Mouse (Mus musculus) B cell, adult 2 months (primary cell): ENCODE results near the gene Clcf1.

Experiments
- DNase-seq, 2 experiments: peaks; one replicate each; pipeline ENCODE4 v3.0.0; 2022

Gene Clcf1

DNA sequence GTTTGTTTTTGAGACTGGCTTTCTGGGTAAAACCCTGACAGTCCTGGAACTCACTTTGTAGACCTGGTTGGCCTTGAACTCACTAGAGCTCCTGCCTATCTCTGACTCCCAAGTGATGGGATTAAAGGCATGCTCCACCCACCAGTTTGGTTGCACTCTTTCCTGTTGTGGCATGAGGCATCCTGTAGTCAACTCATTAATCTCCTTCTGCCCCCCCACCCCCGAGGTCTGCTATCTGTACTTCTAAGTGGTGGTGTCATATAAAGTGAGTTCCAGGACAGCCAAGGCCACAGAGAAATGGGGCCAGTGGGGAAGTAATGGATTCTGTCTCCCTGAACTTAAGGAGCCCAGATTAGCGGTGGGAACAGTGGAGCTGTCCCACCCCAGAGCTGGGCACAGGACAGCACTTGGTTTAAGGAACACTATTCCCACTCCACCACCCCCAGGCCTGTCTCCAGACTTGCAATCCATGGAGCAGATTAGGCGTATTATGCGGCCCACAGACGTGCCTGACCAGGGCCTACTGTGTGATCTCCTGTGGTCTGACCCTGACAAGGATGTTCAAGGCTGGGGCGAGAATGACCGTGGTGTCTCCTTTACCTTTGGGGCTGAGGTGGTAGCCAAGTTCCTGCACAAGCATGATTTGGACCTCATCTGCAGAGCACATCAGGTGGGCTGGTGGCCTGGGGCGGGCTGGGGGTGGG is 19.9 kb upstream of the Clcf1 start:
- DNase-seq: no peak

DNA sequence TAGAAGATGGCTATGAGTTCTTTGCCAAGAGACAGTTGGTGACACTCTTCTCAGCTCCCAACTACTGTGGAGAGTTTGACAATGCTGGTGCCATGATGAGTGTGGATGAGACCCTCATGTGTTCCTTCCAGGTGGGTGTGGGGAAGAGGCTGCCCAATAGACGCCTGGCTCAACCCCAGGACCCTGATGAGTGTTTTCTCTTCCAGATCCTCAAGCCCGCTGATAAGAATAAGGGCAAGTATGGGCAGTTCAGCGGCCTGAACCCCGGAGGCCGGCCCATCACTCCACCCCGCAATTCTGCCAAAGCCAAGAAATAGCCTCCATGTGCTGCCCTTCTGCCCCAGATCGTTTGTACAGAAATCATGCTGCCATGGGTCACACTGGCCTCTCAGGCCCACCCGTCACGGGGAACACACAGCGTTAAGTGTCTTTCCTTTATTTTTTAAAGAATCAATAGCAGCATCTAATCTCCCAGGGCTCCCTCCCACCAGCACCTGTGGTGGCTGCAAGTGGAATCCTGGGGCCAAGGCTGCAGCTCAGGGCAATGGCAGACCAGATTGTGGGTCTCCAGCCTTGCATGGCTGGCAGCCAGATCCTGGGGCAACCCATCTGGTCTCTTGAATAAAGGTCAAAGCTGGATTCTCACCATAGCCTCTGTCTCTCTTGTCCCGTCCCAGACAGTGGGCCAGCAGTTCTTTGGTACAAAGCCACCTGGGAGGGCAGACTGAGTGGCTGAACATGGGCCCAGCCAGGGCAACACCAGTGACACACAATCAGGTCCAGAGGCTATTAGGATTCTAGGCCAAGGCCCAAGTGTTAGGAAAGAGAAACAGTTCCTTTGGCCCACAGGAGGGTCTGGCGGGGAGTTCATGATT is 19.0 kb upstream of the Clcf1 start:
- no peak for DNase-seq

DNA sequence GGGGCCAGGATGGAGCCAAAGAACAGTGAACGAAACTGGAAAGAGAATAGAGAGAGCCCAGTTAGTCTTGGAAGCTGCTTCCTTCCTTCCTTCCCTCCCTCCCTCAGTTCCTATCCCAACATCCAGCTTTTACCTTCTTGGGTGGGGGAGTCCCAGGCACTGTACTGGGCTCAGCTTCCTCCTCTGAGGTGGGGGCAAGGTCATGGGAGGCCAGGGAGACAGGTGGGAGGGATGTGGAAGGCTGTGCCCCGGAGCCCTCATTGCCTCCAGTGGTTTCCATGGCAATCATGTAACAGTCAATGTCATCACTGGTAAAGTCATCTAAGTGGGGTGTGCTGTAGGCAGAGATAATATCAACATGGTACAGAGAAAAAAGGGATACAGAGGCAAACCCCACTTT is 18.0 kb upstream of the Clcf1 start:
- no peak for DNase-seq

DNA sequence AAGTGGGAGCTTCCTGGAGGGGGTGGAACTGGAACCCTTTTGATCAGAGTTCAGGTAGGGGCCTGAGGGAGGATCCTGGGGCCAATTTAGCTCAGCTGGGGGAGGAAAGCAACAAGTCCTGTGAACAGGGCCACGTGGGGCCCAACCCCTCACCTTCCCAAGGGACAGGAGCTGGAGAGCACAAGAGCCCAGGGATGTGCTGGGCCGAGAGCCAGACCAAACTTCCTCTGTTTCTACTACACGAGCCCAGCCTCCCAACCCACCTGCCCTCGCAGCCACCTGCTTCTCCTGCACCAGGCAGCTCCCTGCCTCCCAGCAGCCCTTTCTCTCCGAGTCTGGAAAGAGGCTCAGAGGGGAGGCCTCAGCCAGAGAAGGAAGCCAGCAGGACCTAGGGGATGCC is 17.5 kb upstream of the Clcf1 start:
- no peak for DNase-seq

DNA sequence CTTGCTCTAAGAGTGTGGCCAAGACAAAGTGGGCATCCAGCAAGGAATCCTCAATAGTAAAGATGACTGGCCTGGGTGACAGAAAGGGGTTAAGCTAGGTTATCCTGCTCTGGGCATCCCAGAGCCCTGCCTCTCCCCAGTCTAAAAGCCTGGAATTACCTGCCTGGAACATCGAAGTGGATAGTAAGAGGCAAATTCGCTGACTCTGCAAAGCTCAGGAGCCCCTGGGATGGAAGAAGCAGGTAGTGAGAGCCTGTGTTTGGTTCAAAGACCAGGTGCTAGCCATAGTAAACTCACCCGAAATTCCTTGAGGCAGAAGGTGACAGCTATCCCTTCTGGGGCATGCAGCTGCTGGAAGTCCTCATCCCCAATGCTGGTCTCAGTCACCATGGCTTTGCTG is 16.9 kb upstream of the Clcf1 start:
- DNase-seq: no peak

DNA sequence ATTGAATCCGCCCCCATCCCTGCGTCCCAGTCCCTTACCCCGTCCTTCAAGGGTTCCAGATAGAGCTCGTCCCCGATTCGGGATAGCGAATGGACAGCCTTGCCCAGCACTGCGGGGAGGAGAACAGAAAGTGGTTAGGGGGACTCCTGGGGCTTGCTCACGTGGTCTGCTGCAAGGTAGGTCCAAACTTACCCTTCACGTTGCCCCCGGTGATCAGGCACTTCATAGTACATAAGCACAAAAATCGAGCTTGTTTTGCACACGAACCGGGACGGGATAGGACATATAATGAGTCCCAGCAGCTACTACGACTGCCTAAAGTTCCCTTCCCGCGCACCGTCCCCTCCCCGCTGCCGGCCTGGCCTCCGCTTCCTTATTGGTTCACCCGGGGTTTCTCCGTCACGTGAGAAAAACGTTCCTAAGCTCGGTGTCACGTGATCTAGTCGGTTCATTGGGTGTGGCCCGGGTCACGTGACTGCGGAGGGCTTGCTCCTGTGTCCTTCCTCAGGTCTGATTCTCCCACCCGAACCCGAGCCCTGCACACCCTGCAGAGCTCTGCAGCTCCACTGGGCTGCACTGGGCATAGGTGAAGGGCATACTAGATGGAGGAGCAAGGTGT is 12.6 kb upstream of the Clcf1 start, which contains the start of gene Rad9a:
TSS of gene Rad9a (minus strand) at position 372 of the 619 bp plus-strand sequence.
- peak; percentile 92 to 94 for DNase-seq

DNA sequence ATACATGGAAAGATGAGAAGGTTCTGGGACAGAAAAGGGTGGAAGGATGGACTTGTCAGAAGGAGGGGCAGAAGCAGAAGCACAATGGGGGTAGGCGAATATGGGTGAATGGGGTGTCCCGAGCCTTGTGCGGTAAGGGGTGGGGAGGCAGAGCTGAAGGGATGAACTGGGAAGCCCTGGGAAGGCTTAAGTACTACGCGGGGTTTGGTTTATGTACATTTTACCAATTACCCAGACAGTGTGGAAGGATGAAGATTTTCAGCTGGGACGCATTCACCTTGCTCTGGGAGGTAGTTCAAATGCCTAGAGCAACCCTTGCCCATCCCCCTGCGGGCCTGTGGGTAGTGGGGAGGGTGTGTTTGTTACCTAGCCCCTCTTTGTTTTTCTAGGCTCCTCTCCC is 11.9 kb upstream of the Clcf1 start:
- no peak for DNase-seq

DNA sequence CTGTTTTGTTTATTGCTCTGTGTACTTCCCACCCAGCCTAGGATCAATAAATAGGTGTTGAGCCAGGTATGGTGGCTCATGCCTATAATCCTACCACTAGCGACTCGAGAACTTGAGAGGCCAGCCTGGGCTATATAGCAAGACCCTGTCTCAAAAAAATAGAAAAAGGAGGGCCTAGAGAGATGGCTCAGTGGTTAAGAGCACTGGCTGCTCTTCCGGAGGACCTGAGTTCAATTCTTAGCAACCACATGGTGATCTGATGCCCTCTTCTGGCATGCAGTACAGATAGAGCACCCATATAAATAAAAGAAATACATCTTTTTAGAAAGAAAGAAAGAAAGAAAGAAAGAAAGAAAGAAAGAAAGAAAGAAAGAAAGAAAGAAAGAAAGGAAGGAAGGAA is 10.9 kb upstream of the Clcf1 start:
- peak in 1 of 2 experiments; percentile 55 for DNase-seq

DNA sequence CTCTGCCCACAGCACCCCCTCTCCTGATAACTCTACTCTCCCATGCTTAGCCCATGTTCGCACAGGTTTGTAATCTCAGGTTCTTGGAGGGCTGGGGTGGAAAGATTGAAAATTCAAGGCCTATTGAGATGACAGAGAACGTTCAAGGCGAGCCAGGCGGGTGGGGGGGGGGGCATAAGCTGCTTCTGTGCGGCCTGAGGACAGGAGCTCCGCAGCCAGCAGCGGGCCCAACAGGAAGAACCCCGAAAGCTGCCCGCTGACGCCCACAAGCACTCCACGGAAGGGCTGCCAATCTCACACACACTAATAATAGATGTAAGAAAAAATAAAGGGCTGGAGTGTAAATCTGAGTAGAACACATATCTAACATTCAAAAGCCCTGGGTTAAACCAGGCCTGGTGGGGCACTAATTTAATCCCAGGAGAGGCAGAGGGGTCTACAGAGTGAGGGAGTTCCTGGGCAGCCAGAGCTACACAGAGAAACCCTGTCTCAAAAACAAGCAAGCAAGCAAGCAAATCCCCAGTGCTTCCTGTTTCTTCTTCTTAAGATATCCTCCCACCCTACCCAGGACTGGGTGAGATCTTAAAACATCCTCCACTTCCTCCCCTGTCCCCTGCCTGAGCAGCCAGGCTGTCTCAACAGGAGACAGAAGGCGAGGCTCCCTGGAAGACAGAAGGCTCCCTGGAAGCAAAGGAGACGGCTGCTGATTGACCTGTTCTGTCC is 10.3 kb upstream of the Clcf1 start:
- peak in 1 of 2 experiments; percentile 54 for DNase-seq

DNA sequence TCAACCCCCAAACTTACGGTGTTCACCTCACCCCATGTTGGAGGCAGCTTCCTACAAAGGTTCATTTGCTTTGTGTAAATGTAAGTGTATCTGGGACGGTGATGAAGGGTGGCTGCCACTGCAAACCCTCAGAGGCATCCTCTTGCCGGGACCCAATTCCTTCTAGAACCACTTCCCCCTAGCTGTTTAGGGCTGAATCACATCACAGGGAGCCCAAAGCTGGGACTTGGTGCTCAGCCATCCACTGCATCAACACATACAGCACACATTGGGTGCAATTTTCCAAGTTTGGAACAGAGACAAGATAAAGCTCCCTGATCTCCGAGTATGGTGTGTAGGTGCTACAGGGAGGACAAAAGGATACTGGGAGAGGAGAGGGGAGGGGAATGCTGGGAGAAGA is 9.1 kb upstream of the Clcf1 start:
- peak in 1 of 2 experiments; percentile 29 for DNase-seq

DNA sequence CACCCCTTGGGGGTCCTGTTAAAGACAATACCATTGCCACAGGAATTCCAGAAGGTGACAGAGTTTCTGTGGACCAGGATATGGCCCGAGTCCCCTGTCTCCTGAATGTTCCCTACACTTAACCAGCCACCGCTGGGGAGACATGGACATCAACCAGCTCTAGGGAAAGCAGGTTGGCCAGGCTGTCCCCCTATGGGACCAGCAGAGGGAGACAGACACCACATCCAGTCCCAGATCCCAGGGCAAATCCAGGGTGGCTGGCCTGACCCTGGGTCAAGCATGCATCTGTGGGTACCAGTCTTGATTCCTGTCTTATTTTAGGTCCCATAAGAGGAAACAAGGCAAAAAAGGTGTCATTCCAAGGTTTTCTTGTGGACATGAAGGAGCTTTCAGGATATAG is 7.1 kb upstream of the Clcf1 start:
- DNase-seq: peak; percentile 75 to 76

DNA sequence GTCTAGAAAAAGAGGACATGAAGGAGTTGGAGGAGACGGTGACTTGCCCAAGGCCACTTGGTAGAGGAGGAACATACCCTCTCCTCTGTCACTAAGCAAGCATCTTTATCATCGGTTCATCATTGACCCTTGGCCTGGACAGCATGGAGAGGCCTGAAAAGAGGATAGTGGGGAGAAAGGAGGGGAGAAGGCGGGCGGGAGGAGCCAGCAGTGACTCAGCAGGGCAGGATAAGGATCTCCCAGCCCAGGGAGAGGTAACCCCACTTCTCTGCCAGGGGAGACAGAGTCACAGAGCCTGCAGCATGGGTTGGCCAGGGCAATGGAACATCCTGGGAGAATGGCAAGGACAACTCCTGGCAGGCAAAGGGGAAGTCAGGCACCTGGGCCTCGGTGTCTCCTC is 5.5 kb upstream of the Clcf1 start:
- no peak for DNase-seq

DNA sequence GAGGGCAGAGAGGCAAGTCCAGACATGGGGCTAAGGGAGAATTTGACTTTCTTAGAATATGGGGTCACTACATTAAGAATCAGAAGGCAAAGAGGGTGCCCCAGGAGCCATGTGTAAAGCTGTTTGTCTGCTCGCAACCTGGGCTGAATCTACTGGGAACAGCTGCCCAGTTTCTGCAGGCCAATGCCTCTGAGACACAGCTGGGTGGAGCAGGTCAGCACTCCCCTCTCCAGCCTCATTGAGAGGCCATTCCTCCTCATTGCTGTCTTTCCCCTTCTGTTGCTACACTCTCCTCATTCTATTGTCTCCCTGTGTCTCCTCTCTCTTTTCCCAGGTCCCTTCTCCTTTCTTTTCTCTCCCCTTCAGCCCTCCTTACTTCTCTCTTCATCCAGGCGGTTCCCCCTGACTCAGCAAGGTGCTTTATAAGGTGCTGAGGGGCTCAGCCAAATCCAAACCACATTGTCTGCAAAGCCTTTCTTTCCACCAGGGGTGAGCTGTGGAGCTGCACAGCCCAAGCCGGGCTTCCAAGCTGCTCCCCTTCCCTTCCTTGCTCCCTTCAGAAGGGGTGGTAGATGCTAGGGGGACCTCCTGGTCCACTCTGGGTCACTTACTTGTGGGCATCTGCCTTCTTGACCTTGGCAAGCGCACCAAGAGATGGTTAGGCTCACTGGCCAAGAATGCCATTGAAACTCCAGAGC is 2.0 kb upstream of the Clcf1 start:
- DNase-seq: no peak

DNA sequence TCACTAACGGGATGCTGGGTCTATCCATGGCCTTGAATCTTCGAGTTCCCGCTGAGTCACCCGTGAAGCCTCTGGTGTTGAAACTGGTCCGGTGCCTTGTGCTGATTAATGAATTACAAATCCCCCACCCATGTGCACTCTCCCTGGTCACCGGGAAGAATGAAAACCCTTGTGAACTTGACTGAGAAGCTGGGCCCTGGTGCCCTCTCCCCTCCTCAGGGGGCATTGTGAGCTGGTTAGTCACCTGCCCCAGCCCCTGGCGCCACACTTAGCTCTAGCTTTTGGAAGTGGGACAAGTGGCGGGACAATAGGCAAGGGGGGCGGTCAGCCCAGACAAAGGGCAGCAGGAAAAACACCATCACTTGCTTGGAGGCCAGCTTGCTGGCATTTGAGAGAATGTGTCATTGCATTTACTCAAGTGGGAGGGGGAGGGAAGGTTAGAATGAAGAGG is 489 bp upstream of the Clcf1 start:
- DNase-seq: no peak

DNA sequence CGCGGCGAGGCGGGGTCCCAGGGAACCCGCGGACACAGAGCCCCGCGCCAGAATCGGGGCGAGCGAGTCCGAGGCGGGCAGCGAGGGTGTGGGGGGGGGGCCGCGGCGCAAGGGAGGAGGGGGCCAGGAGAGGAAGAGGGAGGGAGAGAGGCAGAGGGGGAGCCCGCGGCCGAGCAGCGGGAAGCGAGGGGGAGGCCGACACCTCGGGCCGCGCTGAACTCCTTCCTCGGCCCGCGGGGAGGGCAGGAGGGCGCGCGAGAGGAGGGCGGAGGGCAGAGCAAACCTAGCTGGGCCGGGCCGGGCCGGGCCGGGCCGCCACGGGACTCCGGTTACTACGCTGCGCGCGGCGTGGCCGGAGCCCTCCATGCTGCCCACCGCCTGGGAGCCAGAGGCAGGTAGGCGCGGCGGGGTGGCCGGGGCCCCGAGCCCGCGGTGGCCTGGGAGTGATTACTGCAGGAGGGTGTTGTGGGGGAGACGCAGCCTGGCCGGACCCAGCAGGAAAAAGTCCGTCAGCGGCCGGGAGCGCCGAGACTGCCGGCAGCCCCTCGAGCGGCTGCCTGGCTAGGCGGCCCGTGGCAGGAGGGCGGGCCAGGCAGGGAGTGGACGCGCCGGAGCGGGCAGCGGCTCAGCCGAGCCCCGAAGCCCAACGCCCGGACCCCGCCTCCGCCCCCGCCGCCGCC is 873 bp downstream of the Clcf1 start:
- peak in 1 of 2 experiments; percentile 48 for DNase-seq

DNA sequence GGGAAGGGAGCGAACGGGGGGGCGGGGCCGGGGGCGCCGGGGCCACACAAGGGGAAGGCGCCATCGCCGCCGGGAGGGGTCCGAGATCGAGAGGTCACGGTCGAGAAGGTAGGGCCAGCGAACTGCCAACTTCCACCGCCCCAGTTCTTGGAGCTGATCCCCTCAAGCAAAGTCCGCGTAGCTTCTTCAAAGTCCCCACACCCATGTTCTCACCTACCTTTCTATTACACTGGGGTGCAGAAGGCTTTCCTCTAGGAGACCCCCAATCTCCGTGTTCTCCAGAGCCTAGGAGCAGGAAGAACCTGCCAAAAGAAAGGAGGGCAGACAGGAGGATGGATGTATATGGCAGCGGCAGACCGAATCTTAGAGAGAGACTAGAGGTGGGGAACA is 1.4 kb downstream of the Clcf1 start:
- no peak for DNase-seq

DNA sequence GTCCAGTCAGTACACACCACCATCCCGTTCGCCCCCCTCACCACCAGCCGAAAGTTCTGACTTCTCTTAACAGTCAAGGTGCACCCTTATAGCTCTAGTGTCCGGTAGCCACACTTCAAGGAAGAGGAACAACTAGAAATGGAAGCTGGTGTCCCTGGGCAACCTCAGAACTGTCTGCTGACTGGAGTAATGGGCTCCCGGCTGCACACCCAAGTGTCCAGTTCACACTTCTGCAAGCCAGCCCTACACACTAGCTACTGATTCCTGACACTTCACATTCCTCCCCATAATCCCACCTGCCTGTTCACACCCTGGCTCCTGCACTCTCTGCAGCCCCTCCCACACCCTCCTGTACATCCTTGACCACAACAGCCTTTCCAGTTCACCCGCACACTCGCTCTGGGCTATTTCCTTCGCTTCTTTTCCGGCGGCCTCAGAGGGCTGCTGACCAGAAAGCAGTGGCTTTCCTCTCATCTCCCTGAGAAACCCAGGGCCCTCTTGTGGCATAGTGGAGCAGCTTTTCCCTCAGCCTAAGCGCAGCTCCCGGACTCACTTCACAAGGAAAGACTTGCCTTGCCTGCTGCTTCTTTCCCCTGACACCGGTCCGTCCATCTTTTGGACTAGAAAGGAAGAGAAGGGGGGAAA is 2.1 kb downstream of the Clcf1 start:
- DNase-seq: peak in 1 of 2 experiments; percentile 33

DNA sequence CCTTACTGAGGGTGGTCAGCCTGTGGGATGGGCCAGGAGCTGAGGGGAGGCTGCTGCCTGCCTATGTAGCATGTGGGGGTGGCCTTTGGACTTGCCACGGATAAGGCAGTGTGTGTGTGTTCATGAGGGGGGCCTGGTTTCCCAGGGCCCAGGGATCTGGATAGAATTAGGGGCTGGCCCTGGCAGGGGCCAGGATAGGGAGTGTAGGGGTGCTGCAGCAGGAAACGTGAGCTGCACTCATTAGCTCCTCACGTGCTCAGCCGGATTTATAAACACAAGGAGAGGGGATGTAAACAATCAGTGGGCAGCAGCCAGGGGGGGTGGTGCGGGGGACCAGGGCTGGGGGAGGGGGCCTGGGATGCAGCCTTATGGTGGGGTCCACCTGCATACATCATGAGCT is 3.1 kb downstream of the Clcf1 start:
- DNase-seq: no peak

DNA sequence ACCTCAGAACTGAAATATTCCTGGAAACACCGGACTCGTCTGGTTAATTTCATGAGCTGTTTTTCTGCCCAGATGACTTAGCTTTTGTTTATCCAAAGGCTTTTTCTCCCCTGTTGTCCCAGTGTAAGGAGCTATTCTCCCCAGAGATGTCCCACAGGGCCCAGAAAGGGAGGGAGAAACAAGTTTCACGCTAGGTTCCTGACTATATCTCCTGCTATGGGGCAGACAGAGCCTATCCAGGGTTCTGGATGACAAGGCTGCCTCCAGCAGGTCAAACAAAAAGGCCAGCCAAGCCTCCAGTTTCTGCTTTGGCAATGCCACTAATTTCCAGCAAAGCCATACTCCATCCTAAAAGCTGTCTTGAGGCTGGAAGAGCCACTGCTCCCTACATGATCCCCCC is 3.8 kb downstream of the Clcf1 start:
- DNase-seq: no peak

DNA sequence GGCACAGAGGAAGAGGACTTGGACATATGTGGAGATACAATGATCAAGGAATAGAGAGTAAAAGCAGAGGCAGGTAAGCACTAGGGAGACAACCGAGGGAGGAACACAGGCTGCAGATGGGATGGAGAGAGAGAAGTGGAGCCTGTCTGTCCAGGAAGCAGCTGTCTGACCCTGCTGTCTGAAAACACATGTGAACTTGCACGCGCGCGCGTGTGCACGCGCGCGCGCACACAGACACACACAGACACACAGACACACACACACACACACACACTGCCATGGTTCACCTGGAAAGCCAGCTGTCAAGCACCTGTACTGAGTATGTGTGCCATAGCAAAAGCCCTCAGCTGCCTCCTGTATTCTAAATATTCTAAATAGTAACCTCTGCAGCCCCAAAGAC is 4.3 kb downstream of the Clcf1 start:
- DNase-seq: no peak

DNA sequence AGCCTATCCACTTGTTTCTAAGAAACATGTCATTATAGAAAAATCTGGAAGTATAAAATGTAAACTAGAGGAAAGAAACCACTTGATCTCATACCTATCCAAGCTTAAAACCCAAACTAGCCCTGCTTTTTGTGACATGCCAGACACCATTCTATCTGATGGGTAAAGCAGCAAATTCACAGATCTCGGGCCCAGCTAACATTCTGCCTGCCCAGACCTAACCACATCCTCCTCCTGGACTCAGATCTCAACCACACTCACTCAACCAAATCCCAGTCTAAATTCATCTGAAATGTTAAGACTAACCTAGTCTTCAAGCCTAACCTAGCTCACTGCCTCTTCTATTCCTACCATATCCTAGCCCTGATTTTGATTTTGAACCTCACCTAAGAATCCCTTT is 4.7 kb downstream of the Clcf1 start:
- peak in 1 of 2 experiments; percentile 53 for DNase-seq
